Mouse (Mus musculus) limb, embryonic 14.5 days (tissue): ENCODE measurements around the gene Borcs5. TPM values are rescaled to one million over a fixed set of nuclear protein-coding genes. Genes with fewer than 3 reads are reported as not detected.

Experiments
- ATAC-seq: fragments of 200-750 bp; cut with Nextera tagmentation; 2 replicates; pipeline ENCODE4 v1.8.0; 2017; ENCODE audit warnings: low read depth, moderate number of reproducible peaks, moderate TSS enrichment; ENCODE audit not compliant: low FRiP score
- DNase-seq: peaks from one replicate; pipeline ENCODE4 v3.0.0-alpha.2; 2015; ENCODE audit warnings: low spot score
- H3K27ac ChIP-seq: fragments of 300-500 bp; sonication (generic); replicated peaks from 2 replicates; pipeline ENCODE4 v1.5.1; 2014; ENCODE audit warnings: low read depth, mild to moderate bottlenecking, low read length, moderate library complexity, mixed read lengths
- H3K27me3 ChIP-seq: fragments of 300-500 bp; sonication (generic); 2 replicates; pipeline ENCODE4 v1.6.1; 2014; ENCODE audit warnings: low read length, mixed read lengths; ENCODE audit not compliant: control insufficient read depth, insufficient read depth
- H3K36me3 ChIP-seq: fragments of 300-500 bp; sonication (generic); 2 replicates; pipeline ENCODE4 v1.6.1; 2014; ENCODE audit warnings: mild to moderate bottlenecking, low read length, moderate library complexity, mixed read lengths; ENCODE audit not compliant: control insufficient read depth, insufficient read depth
- H3K4me1 ChIP-seq: fragments of 300-500 bp; sonication (generic); 2 replicates; pipeline ENCODE4 v1.6.1; 2014; ENCODE audit warnings: antibody characterized with exemption, low read length, mixed read lengths; ENCODE audit not compliant: control insufficient read depth, insufficient read depth
- H3K4me2 ChIP-seq: fragments of 300-500 bp; sonication (generic); replicated peaks from 2 replicates; pipeline ENCODE4 v1.6.1; 2014; ENCODE audit warnings: low read depth, mild to moderate bottlenecking, low read length, moderate library complexity; ENCODE audit not compliant: severe bottlenecking
- H3K4me3 ChIP-seq: fragments of 300-500 bp; sonication (generic); replicated peaks from 2 replicates; pipeline ENCODE4 v1.5.1; 2014; ENCODE audit warnings: low read length
- H3K9ac ChIP-seq: fragments of 300-500 bp; sonication (generic); 2 replicates; pipeline ENCODE4 v1.6.1; 2014; ENCODE audit warnings: mild to moderate bottlenecking, low read depth, low read length, moderate library complexity; ENCODE audit not compliant: severe bottlenecking
- H3K9me3 ChIP-seq: fragments of 300-500 bp; sonication (generic); 2 replicates; pipeline ENCODE4 v1.6.1; 2016; ENCODE audit warnings: low read length; ENCODE audit not compliant: control insufficient read depth
- POLR2A ChIP-seq: fragments of 200-500 bp; IDR thresholded peaks from 2 replicates; pipeline ENCODE4 v1.8.0; 2012; ENCODE audit warnings: inconsistent platforms, mild to moderate bottlenecking, moderate library complexity, borderline replicate concordance; ENCODE audit not compliant: insufficient read depth, insufficient read length; ENCODE audit errors: extremely low read depth
- WGBS: fragments of 180-500 bp; shearing (Covaris S2); extraction: QIAGEN DNeasy Blood & Tissue Kit; methylation state at CpG from one replicate; pipeline ENCODE4 v1.1.7; 2014; 5-methylcytosine and 5-hydroxymethylcytosine counted together
- polyA plus RNA-seq, 2 experiments: library from polyadenylated mRNA; depleted of rRNA in 1 of 2; stranded (reverse) in 1 of 2; unstranded in 1 of 2; fragments of >200 nt; fragmentation: Nextera tagmentation in 1 of 2; extraction: Ambion mirVana in 1 of 2; gene quantifications; 2 replicates each; pipeline versions ENCODE4 v1.2.1 to v1.2.3; 2012 to 2014

Borcs5 gene
- polyA plus RNA-seq, 2 experiments = 11.4 to 20.5 TPM

DNA sequence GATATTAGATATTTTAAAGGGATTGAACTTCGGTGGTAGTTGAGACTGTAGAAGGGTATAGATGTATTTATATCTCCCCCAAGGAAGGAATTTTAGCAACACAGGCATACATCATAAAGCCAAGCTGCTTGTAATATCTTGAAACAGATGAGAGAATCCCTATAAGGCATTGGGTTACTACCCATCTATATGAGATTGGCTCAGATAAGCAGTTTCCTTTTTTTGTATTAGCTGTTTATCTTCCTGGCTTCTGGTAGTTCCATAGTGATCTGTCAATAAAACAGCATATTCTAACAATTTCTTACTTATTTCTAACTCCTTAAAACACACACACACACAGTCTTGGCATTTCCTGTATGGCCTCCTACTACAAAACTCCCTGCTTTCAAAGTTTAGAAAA lies 590 bp downstream of the Borcs5 start:
- H3K27ac ChIP-seq = no peak overlapping the region
- H3K27me3 ChIP-seq = no peaks in the 10 kb centered on the region
- no peak overlapping the region for H3K4me2 ChIP-seq
- ATAC-seq (no peak), DNase-seq (no peak)
- no peaks in the 10 kb centered on the region for H3K36me3 ChIP-seq
- no peak overlapping the region for H3K4me3 ChIP-seq
- 0 out of 2 replicates have a peak, but pooled peaks cover 3% of the 10 kb centered on the region for H3K4me1 ChIP-seq
- 66% methylated on average over 1 of the region's 1 CpGs for WGBS
- TF ChIP-seq POLR2A = no peak
- no peaks in the 10 kb centered on the region for H3K9me3 ChIP-seq
- H3K9ac ChIP-seq = no peak overlapping the region

GRCm38 (mm10) chr6:134640485-134641475 lies 1.5 kb downstream of the Borcs5 start:
- Histone ChIP-seq H3K27ac (peak overlapping the region; percentile 55; the same call in 1 of the 2 replicates), H3K4me1 (0 out of 2 replicates have a peak, but pooled peaks cover 3% of the 10 kb centered on the region), H3K36me3 (no peaks in the 10 kb centered on the region), H3K4me3 (peak overlapping the region; percentile 87), H3K4me2 (peak overlapping the region; percentile 79), H3K9me3 (no peaks in the 10 kb centered on the region), H3K9ac (peak overlapping the region; percentile 81), H3K27me3 (no peaks in the 10 kb centered on the region)
- peak; percentile 99 for ATAC-seq
- DNase-seq = peak; percentile 94
- 3% methylated on average over 30 of the region's 65 CpGs for whole genome bisulfite sequencing
- 0 out of 2 replicates have a peak, but pooled peaks have one; percentile 21 for TF ChIP-seq POLR2A

DNA sequence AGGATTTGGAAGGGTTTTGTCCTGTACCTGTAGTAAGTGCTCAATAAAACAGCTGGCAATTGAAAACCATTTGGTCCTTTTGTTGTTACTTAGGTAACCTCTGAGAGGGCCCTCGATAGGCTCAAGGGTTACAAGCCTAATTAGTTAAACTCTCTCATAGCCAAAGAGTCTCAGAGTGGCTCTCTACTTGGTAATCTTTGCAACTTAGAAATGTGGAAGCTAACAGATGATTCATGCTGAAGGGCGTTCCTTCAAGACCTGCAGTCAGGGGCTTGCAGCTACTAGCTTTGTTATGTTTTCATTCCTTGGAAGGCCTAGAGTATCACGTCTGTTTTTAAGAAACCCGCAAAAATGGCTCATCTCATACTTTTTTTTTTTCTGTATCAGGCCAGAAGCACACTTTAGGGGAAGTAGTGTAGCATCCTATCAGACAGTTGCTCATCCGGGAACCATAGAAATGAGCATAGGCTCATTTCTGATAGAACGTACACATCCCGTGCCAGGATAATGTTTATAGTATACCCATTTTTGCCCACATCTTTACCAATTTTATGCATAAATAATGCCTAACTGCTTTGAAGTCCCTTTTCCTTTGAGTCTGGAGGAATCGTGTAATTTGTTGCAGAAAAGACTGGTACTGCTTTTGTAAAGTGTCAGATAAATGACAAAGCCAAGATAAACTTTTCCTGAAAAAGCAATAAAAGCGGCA lies 2.6 kb downstream of the Borcs5 start:
- Histone ChIP-seq H3K27ac (no peak overlapping the region), H3K4me1 (0 out of 2 replicates have a peak, but pooled peaks cover 3% of the 10 kb centered on the region), H3K4me2 (peak overlapping the region; percentile 79), H3K9ac (peak overlapping the region; percentile 81; the same call in 1 of the 2 replicates), H3K27me3 (no peaks in the 10 kb centered on the region), H3K4me3 (peak overlapping the region; percentile 87), H3K9me3 (no peaks in the 10 kb centered on the region), H3K36me3 (no peaks in the 10 kb centered on the region)
- no peak for TF ChIP-seq POLR2A
- DNase-seq (no peak), ATAC-seq (no peak)
- 72% methylated on average over 9 of the region's 9 CpGs for WGBS

GRCm38 (mm10) chr6:134643296-134643695 lies 4.0 kb downstream of the Borcs5 start:
- Histone ChIP-seq H3K4me3 (no peak overlapping the region), H3K4me2 (no peak overlapping the region), H3K9ac (no peak overlapping the region), H3K4me1 (0 out of 2 replicates have a peak, but pooled peaks cover 3% of the 10 kb centered on the region), H3K27me3 (no peaks in the 10 kb centered on the region), H3K27ac (no peak overlapping the region), H3K9me3 (no peaks in the 10 kb centered on the region), H3K36me3 (no peaks in the 10 kb centered on the region)
- ATAC-seq (no peak), DNase-seq (no peak)
- 89% methylated on average over 5 of the region's 5 CpGs for WGBS
- TF ChIP-seq POLR2A = no peak

DNA sequence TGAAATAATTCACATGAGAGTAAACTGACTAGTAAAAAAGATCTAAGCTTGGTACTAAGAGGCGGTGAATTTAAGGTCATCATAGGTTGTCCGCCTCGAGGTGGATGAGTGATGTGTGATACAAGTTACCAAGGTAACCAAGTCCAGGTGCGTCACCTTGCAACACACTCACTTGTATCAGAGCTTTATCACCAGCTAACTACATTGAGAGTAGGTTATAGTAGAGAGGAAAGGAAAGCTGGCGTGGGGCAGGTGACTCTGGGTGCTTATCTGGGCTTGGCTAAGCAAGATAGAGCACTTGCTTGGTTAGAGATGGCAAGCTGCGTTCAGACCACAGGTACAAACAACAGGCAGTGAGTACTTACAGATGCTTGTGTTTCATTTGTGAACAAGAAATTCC lies 7.5 kb downstream of the Borcs5 start:
- no peaks in the 10 kb centered on the region for H3K36me3 ChIP-seq
- TF ChIP-seq POLR2A = no peak
- H3K27me3 ChIP-seq = no peaks in the 10 kb centered on the region
- H3K4me1 ChIP-seq = no peaks in the 10 kb centered on the region
- no peak overlapping the region for H3K4me2 ChIP-seq
- ATAC-seq (no peak), DNase-seq (no peak)
- no peak overlapping the region for H3K4me3 ChIP-seq
- H3K9ac ChIP-seq = no peak overlapping the region
- no peak overlapping the region for H3K27ac ChIP-seq
- WGBS = 88% methylated on average over 6 of the region's 6 CpGs
- H3K9me3 ChIP-seq = no peaks in the 10 kb centered on the region
